Mouse (Mus musculus) embryonic fibroblast, embryonic 13.5 days (primary cell): Measurements from ENCODE around the gene Pithd1.

Experiments
- CTCF ChIP-seq: IDR thresholded peaks from 2 replicates; pipeline ENCODE4 v1.5.1; 2011; ENCODE audit warnings: mild to moderate bottlenecking, control low read depth, low read length, moderate library complexity, borderline replicate concordance; ENCODE audit not compliant: insufficient read depth
- POLR2A ChIP-seq: IDR thresholded peaks from 2 replicates; pipeline ENCODE4 v1.6.1; 2011; ENCODE audit warnings: low read depth, mild to moderate bottlenecking, control low read depth, low read length, moderate library complexity

DNA sequence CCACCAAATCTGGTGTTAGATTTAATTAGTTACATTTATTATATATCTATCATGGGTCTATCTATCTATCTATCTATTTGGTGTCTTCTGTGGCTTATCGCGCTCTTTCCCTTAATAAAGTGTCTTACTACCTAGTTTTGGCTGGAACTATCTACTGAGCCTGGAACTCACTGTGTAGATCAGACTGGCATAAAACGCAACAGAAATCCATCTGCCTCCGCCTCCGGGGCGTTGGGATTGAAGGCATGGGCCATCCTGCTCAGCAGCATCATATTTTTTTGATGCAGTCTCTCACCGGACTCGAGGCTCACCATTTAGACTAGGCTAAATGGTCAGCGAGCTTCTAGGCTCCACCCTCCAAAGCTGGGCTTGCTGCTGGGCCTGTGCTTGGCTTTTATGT is 650 bp upstream of the Pithd1 start:
- TF ChIP-seq POLR2A (no peak), CTCF (no peak)
